Mouse (Mus musculus) adrenal gland (tissue): Measurements from ENCODE around the gene Dpp8.

Source experiments
- intact Hi-C: fragments of 180-260 bp; cut with DNase I; formaldehyde crosslinking; loops from one replicate; pipeline ENCODE4 v1.15.1; 2025

Dpp8 gene

GRCm38 (mm10) chr9:65123552-65124168 lies 91.4 kb downstream of the Dpp8 start:
- intact Hi-C loops, result loop anchor here (5.0 kb wide), 1 partner anchor 51 kb away; no protein-coding TSS in a partner anchor

- intact Hi-C loops, result no loop called here
These were observed 96.1 kb downstream of the Dpp8 start for GRCm38 (mm10) chr9:65128123-65128815.

GRCm38 (mm10) chr9:65131717-65132116 lies 99.5 kb downstream of the Dpp8 start:
- intact Hi-C loops, result loop anchor here (5.0 kb wide), 1 partner anchor 36 kb away; no protein-coding TSS in a partner anchor
